Mouse (Mus musculus) MEL (cell line): ENCODE data around the gene Itsn1. TPM values are rescaled to one million over a fixed set of nuclear protein-coding genes. Genes with fewer than 3 reads are reported as not detected.

Experiments
- DNase-seq: peaks from one replicate; pipeline ENCODE4 v3.0.0; 2011; ENCODE audit warnings: low read depth, low spot score
- H3K27ac ChIP-seq: 2 replicates; pipeline ENCODE4 v1.5.1; 2012; ENCODE audit warnings: low read depth, mild to moderate bottlenecking, control low read depth, low read length, moderate library complexity; ENCODE audit not compliant: control insufficient read depth
- H3K27me3 ChIP-seq, 2 experiments: fragments of 150-350 bp in 1 of 2; sonication (generic) in 1 of 2; 2 replicates each; pipeline ENCODE4 v1.6.1; 2012; ENCODE audit warnings: low read length in 2 of 2, mild to moderate bottlenecking in 2 of 2, improper control_type of control experiment in 1 of 2, moderate library complexity in 1 of 2; ENCODE audit not compliant: insufficient read depth in 2 of 2, control insufficient read depth in 1 of 2
- H3K36me3 ChIP-seq, 2 experiments: 2 replicates each; pipeline ENCODE4 v1.6.1; 2012 to 2014; ENCODE audit warnings: low read length in 2 of 2, improper control_type of control experiment in 1 of 2, inconsistent platforms in 1 of 2, mild to moderate bottlenecking in 1 of 2; ENCODE audit not compliant: insufficient read depth in 2 of 2, control insufficient read depth in 1 of 2
- H3K4me1 ChIP-seq, 2 experiments: fragments of 150-350 bp in 1 of 2; sonication (generic) in 1 of 2; 2 replicates each; pipeline ENCODE4 v1.6.1; 2012; ENCODE audit warnings: low read length in 2 of 2, improper control_type of control experiment in 1 of 2, mild to moderate bottlenecking in 1 of 2; ENCODE audit not compliant: insufficient read depth in 2 of 2, control insufficient read depth in 1 of 2
- H3K4me3 ChIP-seq, 2 experiments: fragments of 150-350 bp in 1 of 2; sonication (generic) in 1 of 2; 2 replicates each; pipeline ENCODE4 v1.5.1; 2012; ENCODE audit warnings: low read depth in 2 of 2, low read length in 2 of 2, mild to moderate bottlenecking in 2 of 2, moderate library complexity in 2 of 2, control low read depth in 1 of 2, improper control_type of control experiment in 1 of 2; ENCODE audit not compliant: control insufficient read depth in 1 of 2, insufficient read depth in 1 of 2
- H3K79me2 ChIP-seq: 2 replicates; pipeline ENCODE4 v1.6.1; 2012; ENCODE audit warnings: mild to moderate bottlenecking, low read length, moderate library complexity; ENCODE audit not compliant: control insufficient read depth, poor library complexity, insufficient read depth
- H3K9ac ChIP-seq: 2 replicates; pipeline ENCODE4 v1.6.1; 2012; ENCODE audit warnings: low read depth, mild to moderate bottlenecking, control low read depth, low read length, moderate library complexity; ENCODE audit not compliant: control insufficient read depth, poor library complexity, severe bottlenecking
- H3K9me3 ChIP-seq: fragments of 150-350 bp; sonication (generic); replicated peaks from 2 replicates; pipeline ENCODE4 v1.6.1; 2012; ENCODE audit warnings: mild to moderate bottlenecking, low read length, improper control_type of control experiment, moderate library complexity; ENCODE audit not compliant: insufficient read depth
- BHLHE40 ChIP-seq: IDR thresholded peaks from 2 replicates; pipeline ENCODE4 v1.6.1; 2012; ENCODE audit warnings: low read depth, mild to moderate bottlenecking, inconsistent platforms, low read length, improper control_type of control experiment, borderline replicate concordance
- CHD2 ChIP-seq: IDR thresholded peaks from 2 replicates; pipeline ENCODE4 v1.6.1; 2011; ENCODE audit warnings: low read length, improper control_type of control experiment
- E2F4 ChIP-seq: IDR thresholded peaks from 2 replicates; pipeline ENCODE4 v1.6.1; 2011; ENCODE audit warnings: low read depth, low read length, improper control_type of control experiment, borderline replicate concordance
- ETS1 ChIP-seq: IDR thresholded peaks from 2 replicates; pipeline ENCODE4 v1.6.1; 2012; ENCODE audit warnings: low read depth, mild to moderate bottlenecking, inconsistent platforms, low read length, improper control_type of control experiment, moderate library complexity
- GABPA ChIP-seq: IDR thresholded peaks from 2 replicates; pipeline ENCODE4 v1.6.1; 2012; ENCODE audit warnings: low read depth, mild to moderate bottlenecking, inconsistent platforms, low read length, improper control_type of control experiment, moderate library complexity
- HCFC1 ChIP-seq: IDR thresholded peaks from 2 replicates; pipeline ENCODE4 v1.6.1; 2012; ENCODE audit warnings: low read depth, mild to moderate bottlenecking, inconsistent platforms, low read length, improper control_type of control experiment, moderate library complexity
- JUND ChIP-seq: IDR thresholded peaks from 2 replicates; pipeline ENCODE4 v1.6.1; 2011; ENCODE audit warnings: low read depth, mild to moderate bottlenecking, improper control_type of control experiment, low read length
- KAT2A ChIP-seq: conservative IDR thresholded peaks from 2 replicates; pipeline ENCODE4 v1.6.1; 2012; ENCODE audit warnings: low read depth, low read length, improper control_type of control experiment, inconsistent platforms
- MAX ChIP-seq: IDR thresholded peaks from 2 replicates; pipeline ENCODE4 v1.6.1; 2011; ENCODE audit warnings: low read length, improper control_type of control experiment
- MAZ ChIP-seq: IDR thresholded peaks from 2 replicates; pipeline ENCODE4 v1.6.1; 2012; ENCODE audit warnings: low read depth, mild to moderate bottlenecking, inconsistent platforms, low read length, improper control_type of control experiment
- POLR2A ChIP-seq, 2 experiments: IDR thresholded peaks; 2 replicates each; pipeline ENCODE4 v1.6.1; 2011 to 2012; ENCODE audit warnings: low read length in 2 of 2, mild to moderate bottlenecking in 2 of 2, control low read depth in 1 of 2, improper control_type of control experiment in 1 of 2, low read depth in 1 of 2, moderate library complexity in 1 of 2; ENCODE audit not compliant: control insufficient read depth in 1 of 2, insufficient read depth in 1 of 2, poor library complexity in 1 of 2
- RAD21 ChIP-seq: IDR thresholded peaks from 2 replicates; pipeline ENCODE4 v1.6.1; 2011; ENCODE audit warnings: mild to moderate bottlenecking, low read depth, low read length, improper control_type of control experiment
- RCOR1 ChIP-seq: IDR thresholded peaks from 2 replicates; pipeline ENCODE4 v1.6.1; 2012; ENCODE audit warnings: low read depth, mild to moderate bottlenecking, inconsistent platforms, low read length, improper control_type of control experiment
- SIN3A ChIP-seq: IDR thresholded peaks from 2 replicates; pipeline ENCODE4 v1.6.1; 2012; ENCODE audit warnings: low read length, improper control_type of control experiment, inconsistent platforms
- TAL1 ChIP-seq: IDR thresholded peaks from 2 replicates; pipeline ENCODE4 v1.6.1; 2012; ENCODE audit warnings: mild to moderate bottlenecking, inconsistent platforms, low read length, moderate library complexity, mixed read lengths
- TBP ChIP-seq: IDR thresholded peaks from 2 replicates; pipeline ENCODE4 v1.8.0; 2011; ENCODE audit warnings: low read depth, low read length, improper control_type of control experiment
- TCF12 ChIP-seq: IDR thresholded peaks from 2 replicates; pipeline ENCODE4 v1.6.1; 2014; ENCODE audit warnings: low read depth, mild to moderate bottlenecking, inconsistent platforms, low read length, improper control_type of control experiment, moderate library complexity
- UBTF ChIP-seq: IDR thresholded peaks from 2 replicates; pipeline ENCODE4 v1.6.1; 2012; ENCODE audit warnings: low read depth, mild to moderate bottlenecking, inconsistent platforms, low read length, improper control_type of control experiment, moderate library complexity, borderline replicate concordance; ENCODE audit not compliant: insufficient read depth
- USF2 ChIP-seq, 2 experiments: IDR thresholded peaks; 2 replicates each; pipeline ENCODE4 v1.6.1; 2011 to 2012; ENCODE audit warnings: improper control_type of control experiment in 2 of 2, low read length in 2 of 2, borderline replicate concordance in 1 of 2, inconsistent platforms in 1 of 2, low read depth in 1 of 2, mild to moderate bottlenecking in 1 of 2; ENCODE audit not compliant: insufficient read depth in 1 of 2
- ZC3H11A ChIP-seq: IDR thresholded peaks from 2 replicates; pipeline ENCODE4 v1.6.1; 2012; ENCODE audit warnings: low read depth, mild to moderate bottlenecking, inconsistent platforms, low read length, improper control_type of control experiment
- ZKSCAN1 ChIP-seq: IDR thresholded peaks from 2 replicates; pipeline ENCODE4 v1.6.1; 2012; ENCODE audit warnings: low read depth, mild to moderate bottlenecking, inconsistent platforms, low read length, improper control_type of control experiment, moderate library complexity
- ZMIZ1 ChIP-seq: IDR thresholded peaks from 2 replicates; pipeline ENCODE4 v1.6.1; 2012; ENCODE audit warnings: low read depth, mild to moderate bottlenecking, inconsistent platforms, low read length, improper control_type of control experiment, moderate library complexity
- polyA plus RNA-seq, 2 experiments: library from polyadenylated mRNA; stranded (reverse) in 1 of 2; unstranded in 1 of 2; fragments of >175 nt in 1 of 2; fragments of >200 nt in 1 of 2; gene quantifications; 2 replicates each; pipeline versions ENCODE4 v1.2.1 to v1.2.4; 2012; ENCODE audit warnings: low replicate concordance in 2 of 2, low read depth in 1 of 2; ENCODE audit not compliant: insufficient read length in 2 of 2, insufficient read depth in 1 of 2, missing spikeins in 1 of 2
- total RNA-seq: library from RNA; depleted of rRNA; stranded (reverse); fragments of 300-350 nt; gene quantifications from 2 replicates; pipeline ENCODE4 v1.2.3, GENCODE M21; 2012

Itsn1 gene
- total and polyA plus RNA-seq, 3 experiments = 14.7 to 36.5 TPM; not detected in 1

GRCm38 (mm10) chr16:91747567-91747966, 18.5 kb downstream of the Itsn1 start:
- H3K9ac ChIP-seq = no peak overlapping the region
- no peaks in the 10 kb centered on the region for H3K79me2 ChIP-seq
- DNase-seq = no peak
- H3K4me1 ChIP-seq = no peaks in the 10 kb centered on the region
- no peaks in the 10 kb centered on the region for H3K9me3 ChIP-seq
- peaks cover 0 to 3% of the 10 kb centered on the region in 2 experiments; a peak in 1 of 4 replicates for H3K36me3 ChIP-seq
- no peaks in the 10 kb centered on the region for H3K27me3 ChIP-seq
- no peak overlapping the region for H3K27ac ChIP-seq
- TF ChIP-seq POLR2A (IDR thresholded peaks at IDR 0.05; ENCODE audit: control insufficient read depth in 1 of 2, insufficient read depth in 1 of 2, low read depth in 1 of 2, low read length in 2 of 2, poor library complexity in 1 of 2) (no peak), USF2 (IDR thresholded peaks at IDR 0.05; ENCODE audit: borderline replicate concordance in 1 of 2, insufficient read depth in 1 of 2, low read depth in 1 of 2, low read length in 2 of 2) (no peak), TCF12 (no peak), UBTF (no peak), TBP (no peak), MAX (no peak), GABPA (no peak), RCOR1 (no peak), ZMIZ1 (no peak), E2F4 (no peak), BHLHE40 (no peak), JUND (no peak)
- no peak overlapping the region for H3K4me3 ChIP-seq

DNA sequence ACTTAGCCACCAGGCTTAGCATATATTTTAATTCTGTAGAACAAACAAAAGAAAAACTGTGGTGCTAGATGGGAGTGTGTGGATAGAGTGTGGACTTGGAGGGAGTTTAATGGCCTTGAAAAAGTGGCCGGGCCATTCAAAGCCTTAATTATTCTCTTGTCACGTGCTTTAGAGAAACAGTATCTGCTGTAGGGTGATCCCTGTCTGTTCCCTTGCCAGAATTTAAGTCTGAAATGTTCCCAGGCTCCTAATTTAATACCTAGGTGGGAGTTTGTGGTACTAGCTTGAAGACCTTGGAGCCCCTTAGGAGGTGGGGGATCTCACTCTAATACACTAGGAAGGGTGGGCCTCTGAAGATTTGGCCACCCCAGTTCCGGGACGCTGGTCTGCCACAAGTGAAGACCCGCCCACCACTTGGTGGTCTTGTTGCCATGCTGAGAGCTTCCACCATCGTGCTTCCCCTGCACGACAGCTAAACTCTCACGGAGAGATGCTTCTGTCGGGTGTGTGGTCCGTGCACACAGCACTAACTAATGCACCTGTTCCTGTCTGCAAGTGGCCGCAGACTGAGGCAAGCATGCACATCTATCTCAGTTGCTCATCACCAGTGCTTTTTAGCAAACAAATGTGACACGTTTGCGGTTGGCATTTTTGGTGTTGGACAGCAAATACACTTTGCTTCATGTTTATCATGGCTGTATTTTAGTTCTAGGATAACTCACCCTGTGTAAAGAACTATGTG, 22.7 kb downstream of the Itsn1 start:
- Histone ChIP-seq H3K79me2 (no peaks in the 10 kb centered on the region), H3K4me1 (peaks cover 6 to 7% of the 10 kb centered on the region in 2 experiments), H3K9me3 (no peaks in the 10 kb centered on the region), H3K27ac (no peak overlapping the region), H3K9ac (no peak overlapping the region), H3K4me3 (no peak overlapping the region), H3K36me3 (peaks cover 0 to 7% of the 10 kb centered on the region in 2 experiments; a peak in 2 of 4 replicates), H3K27me3 (no peaks in the 10 kb centered on the region)
- DNase-seq = no peak
- no peak for TF ChIP-seq CHD2
- TF ChIP-seq MAZ = no peak
- no peak for TF ChIP-seq ZKSCAN1
- no peak for TF ChIP-seq KAT2A
- TF ChIP-seq RAD21 = no peak
- no peak for TF ChIP-seq ZMIZ1
- TF ChIP-seq TAL1 = no peak
- TF ChIP-seq JUND = no peak
- no peak for TF ChIP-seq ZC3H11A
- TF ChIP-seq ETS1 = no peak
- no peak for TF ChIP-seq SIN3A
- TF ChIP-seq BHLHE40 = no peak
- no peak for TF ChIP-seq TCF12
- no peak for TF ChIP-seq MAX
- no peak for TF ChIP-seq UBTF
- no peak for TF ChIP-seq E2F4
- no peak for TF ChIP-seq HCFC1
